Mouse (Mus musculus): ENCODE results near the gene Tmem175. TPM values are rescaled to one million over a fixed set of nuclear protein-coding genes. Genes with fewer than 3 reads are reported as not detected.

The Tmem175 gene
- polyA plus RNA-seq, 1 experiment from 2014 or later, result 17.8 TPM

DNA sequence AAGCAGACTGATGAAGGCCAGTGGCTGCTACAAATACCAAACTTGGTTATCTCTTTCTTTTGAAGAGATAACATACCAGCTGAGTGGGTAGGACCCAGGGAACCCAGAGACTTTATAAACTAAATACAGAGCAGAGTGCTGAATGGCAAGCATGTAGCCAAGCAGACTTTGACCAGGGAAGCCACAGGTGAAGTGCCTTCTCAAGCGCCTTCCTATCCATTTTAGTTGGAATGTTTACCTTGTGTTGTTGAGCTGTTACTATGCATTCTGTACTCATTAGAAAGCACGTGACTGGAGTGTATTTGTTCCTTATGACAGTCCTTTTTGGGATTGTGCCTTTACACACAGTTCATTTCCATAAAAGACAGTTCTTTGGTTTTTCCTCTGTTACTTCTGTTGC, 14.1 kb downstream of the Tmem175 start:
- 0 out of 2 replicates have a peak, but pooled peaks cover 4% of the 10 kb centered on the region for H3K4me1 ChIP-seq
- no peaks in the 10 kb centered on the region for H3K9me3 ChIP-seq (replicated peaks)
- H3K27me3 ChIP-seq (replicated peaks), result no peaks in the 10 kb centered on the region
- ATAC-seq, result no peak
- no peak overlapping the region for H3K27ac ChIP-seq
- no peak overlapping the region for H3K4me3 ChIP-seq
- 69% methylated on average over 2 of the region's 2 CpGs for WGBS (ENCODE audit: insufficient replicate concordance)
- H3K4me2 ChIP-seq, result no peak overlapping the region
- no peak overlapping the region for H3K9ac ChIP-seq
- peaks cover 78% of the 10 kb centered on the region for H3K36me3 ChIP-seq

DNA sequence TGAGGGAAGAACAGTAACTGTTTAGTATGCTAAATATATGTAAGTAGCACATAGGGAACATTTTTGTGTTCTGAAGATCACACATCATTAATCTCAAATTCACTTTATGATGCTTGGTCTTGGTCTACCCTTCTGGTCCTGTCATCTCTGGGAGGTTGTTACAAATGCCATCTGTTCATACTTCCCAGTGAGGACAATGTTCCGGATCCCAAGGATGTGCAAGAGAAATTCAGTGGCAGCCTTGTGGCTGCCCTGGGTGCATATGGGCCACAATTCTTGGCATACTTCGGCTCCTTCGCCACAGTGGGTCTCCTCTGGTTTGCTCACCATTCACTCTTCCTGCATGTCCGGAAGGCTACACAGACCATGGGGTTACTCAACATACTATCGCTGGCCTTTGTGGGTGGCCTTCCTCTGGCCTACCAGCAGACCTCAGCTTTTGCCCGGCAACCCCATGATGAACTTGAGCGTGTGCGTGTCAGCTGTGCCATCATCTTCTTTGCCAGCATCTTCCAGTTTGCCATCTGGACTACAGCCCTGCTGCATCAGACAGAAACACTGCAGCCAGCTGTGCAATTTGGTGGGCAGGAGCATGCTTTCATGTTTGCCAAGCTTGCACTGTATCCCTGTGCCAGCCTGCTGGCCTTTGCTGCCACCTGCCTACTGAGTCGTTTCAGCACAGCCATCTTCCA, 16.2 kb downstream of the Tmem175 start:
- H3K27ac ChIP-seq, result no peak overlapping the region
- H3K9ac ChIP-seq, result no peak overlapping the region
- H3K4me3 ChIP-seq, result no peak overlapping the region
- H3K36me3 ChIP-seq, result peaks cover 88% of the 10 kb centered on the region
- no peaks in the 10 kb centered on the region for H3K27me3 ChIP-seq (replicated peaks)
- ATAC-seq, result no peak
- H3K9me3 ChIP-seq (replicated peaks), result no peaks in the 10 kb centered on the region
- 85% methylated on average over 9 of the region's 9 CpGs for WGBS (ENCODE audit: insufficient replicate concordance)
- 0 out of 2 replicates have a peak, but pooled peaks cover 4% of the 10 kb centered on the region for H3K4me1 ChIP-seq
- H3K4me2 ChIP-seq, result no peak overlapping the region

DNA sequence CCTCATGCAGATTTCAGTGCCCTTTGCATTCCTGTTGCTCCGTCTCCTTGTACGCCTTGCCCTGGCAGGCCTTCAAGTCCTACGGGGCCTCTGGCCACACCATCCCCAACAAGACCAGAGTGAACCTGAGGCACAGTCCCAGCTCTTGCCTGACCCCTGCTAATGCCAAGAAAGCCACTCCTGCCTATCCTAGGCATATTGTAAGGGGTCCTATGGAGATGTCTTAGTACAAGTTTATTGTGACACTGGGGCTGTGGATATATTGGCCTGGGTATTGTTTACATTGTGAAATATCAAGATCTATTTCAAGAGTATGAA, 16.7 kb downstream of the Tmem175 start:
- no peak for ATAC-seq
- Histone ChIP-seq H3K4me1 (0 out of 2 replicates have a peak, but pooled peaks cover 4% of the 10 kb centered on the region), H3K9me3 (replicated peaks) (no peaks in the 10 kb centered on the region), H3K36me3 (peaks cover 90% of the 10 kb centered on the region), H3K27ac (no peak overlapping the region), H3K4me3 (no peak overlapping the region), H3K27me3 (replicated peaks) (no peaks in the 10 kb centered on the region), H3K9ac (no peak overlapping the region), H3K4me2 (no peak overlapping the region)
- 81% methylated on average over 3 of the region's 3 CpGs for WGBS (ENCODE audit: insufficient replicate concordance)

DNA sequence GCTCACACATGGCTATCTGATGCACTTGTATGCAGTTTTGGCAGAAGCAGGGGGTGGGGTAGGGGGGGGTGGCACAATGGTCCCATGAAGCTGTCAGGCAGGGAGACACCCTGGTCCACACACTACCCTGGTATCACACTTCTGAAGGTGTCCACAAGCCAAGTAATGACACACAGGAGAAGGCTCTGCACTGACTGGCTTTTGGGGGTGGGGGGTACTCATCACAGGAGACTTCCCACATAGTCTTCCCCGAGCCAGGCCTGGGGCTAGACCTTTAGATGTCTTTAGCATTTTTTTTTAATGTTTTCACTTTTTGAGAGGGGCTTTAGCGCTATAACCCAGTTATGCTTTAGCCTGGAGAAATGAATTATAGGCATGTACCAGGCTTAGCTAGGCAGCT, 17.7 kb downstream of the Tmem175 start:
- no peaks in the 10 kb centered on the region for H3K9me3 ChIP-seq (replicated peaks)
- no peak overlapping the region for H3K27ac ChIP-seq
- WGBS (ENCODE audit: insufficient replicate concordance), result 76% methylated on average over 2 of the region's 2 CpGs
- ATAC-seq, result no peak
- H3K36me3 ChIP-seq, result peaks cover 84% of the 10 kb centered on the region
- no peak overlapping the region for H3K9ac ChIP-seq
- H3K4me2 ChIP-seq, result no peak overlapping the region
- H3K4me1 ChIP-seq, result 0 out of 2 replicates have a peak, but pooled peaks cover 4% of the 10 kb centered on the region
- no peak overlapping the region for H3K4me3 ChIP-seq
- H3K27me3 ChIP-seq (replicated peaks), result no peaks in the 10 kb centered on the region

DNA sequence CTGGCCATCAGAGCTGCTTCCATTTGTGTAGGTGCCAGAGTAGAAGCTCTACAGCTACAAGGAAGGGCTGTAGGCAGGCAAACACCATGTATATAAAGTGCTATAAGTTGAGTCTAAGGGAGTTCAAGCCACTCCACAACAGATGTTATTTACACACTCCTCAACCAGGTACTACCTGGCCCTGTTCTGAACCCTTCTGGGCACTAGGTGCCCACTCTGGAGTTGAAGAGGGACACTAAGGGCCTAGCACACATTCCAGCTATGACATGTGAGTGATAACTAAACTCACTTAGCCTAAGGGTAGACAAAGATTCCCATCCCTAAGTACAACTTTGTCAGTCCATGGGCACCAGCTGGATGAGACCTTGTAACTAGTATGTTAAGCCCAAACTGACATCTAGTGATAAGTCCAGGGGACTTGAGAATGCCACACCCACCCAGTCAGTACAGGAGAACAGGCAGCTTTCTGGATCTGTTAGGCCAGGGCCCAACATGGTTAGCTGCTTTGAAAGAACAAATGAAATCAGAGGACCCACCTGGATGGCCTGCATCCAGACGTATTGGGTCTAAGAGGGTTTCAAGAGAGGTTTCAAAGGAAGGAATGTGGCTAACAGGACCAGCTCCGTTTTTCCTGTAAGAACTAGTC, 18.4 kb downstream of the Tmem175 start:
- WGBS (ENCODE audit: insufficient replicate concordance), result 76% methylated on average over 2 of the region's 2 CpGs
- H3K4me1 ChIP-seq, result 0 out of 2 replicates have a peak, but pooled peaks cover 4% of the 10 kb centered on the region
- H3K4me2 ChIP-seq, result no peak overlapping the region
- no peaks in the 10 kb centered on the region for H3K9me3 ChIP-seq (replicated peaks)
- no peak overlapping the region for H3K27ac ChIP-seq
- H3K36me3 ChIP-seq, result peaks cover 86% of the 10 kb centered on the region
- H3K9ac ChIP-seq, result no peak overlapping the region
- no peak overlapping the region for H3K4me3 ChIP-seq
- no peaks in the 10 kb centered on the region for H3K27me3 ChIP-seq (replicated peaks)
- no peak for ATAC-seq

DNA sequence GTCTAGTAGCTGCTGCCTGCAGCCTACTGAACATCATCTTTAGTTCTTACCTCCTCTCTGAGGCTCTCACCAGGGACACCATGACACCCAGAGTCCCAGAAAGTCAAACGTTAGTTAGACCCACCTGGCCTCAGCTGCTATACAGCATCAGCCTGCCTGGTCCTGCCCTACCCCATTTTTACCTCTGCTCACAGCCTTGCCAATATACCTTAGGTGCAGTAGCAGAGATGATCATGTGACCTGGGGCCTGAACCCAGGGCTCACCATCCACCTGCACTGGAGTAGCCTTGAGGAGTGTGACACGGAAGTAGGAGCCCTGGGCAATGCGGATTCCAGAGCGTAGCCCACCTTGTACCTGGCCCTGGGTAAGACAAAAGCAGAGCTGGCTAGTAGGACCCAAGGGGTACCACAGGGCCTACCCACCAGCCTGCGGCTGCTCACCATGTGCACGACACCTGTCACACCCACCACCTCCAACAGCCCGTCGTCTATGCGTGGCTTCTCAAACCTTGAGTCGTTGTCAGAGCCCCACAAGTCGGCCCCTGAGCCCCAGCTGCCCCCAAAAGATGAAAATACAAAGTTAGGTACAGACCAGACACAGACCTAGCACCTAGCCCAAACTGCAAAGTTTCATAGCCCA, 19.5 kb downstream of the Tmem175 start:
- Histone ChIP-seq H3K4me1 (0 out of 2 replicates have a peak, but pooled peaks cover 4% of the 10 kb centered on the region), H3K4me3 (no peak overlapping the region), H3K36me3 (peaks cover 89% of the 10 kb centered on the region), H3K9ac (no peak overlapping the region), H3K27ac (no peak overlapping the region), H3K4me2 (no peak overlapping the region), H3K27me3 (replicated peaks) (no peaks in the 10 kb centered on the region), H3K9me3 (replicated peaks) (no peaks in the 10 kb centered on the region)
- WGBS (ENCODE audit: insufficient replicate concordance), result 81% methylated on average over 11 of the region's 11 CpGs
- ATAC-seq, result no peak

DNA sequence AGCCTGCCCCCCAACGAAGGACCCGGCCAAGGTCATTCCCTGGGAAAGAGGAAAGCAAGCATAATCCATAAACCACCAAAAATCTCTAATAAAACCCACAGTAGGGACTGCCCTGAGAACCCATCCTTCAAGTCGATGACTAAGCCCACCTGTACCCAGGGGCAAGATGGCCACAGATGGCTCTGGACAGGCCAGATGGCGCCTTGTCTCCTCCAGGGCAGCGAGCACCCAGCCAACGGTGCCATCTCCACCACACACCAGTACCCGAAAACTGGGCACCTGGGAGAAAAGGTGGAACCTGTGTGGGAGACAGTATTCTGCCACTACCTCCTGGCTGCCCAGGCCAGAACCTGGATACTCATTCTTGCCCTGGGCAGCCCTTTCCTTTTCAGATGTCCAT, 20.8 kb downstream of the Tmem175 start:
- Histone ChIP-seq H3K9ac (no peak overlapping the region), H3K4me2 (no peak overlapping the region), H3K36me3 (peaks cover 90% of the 10 kb centered on the region), H3K27me3 (replicated peaks) (no peaks in the 10 kb centered on the region), H3K4me1 (0 out of 2 replicates have a peak, but pooled peaks cover 4% of the 10 kb centered on the region), H3K9me3 (replicated peaks) (no peaks in the 10 kb centered on the region), H3K4me3 (no peak overlapping the region), H3K27ac (no peak overlapping the region)
- 84% methylated on average over 7 of the region's 7 CpGs for WGBS (ENCODE audit: insufficient replicate concordance)
- ATAC-seq, result no peak

DNA sequence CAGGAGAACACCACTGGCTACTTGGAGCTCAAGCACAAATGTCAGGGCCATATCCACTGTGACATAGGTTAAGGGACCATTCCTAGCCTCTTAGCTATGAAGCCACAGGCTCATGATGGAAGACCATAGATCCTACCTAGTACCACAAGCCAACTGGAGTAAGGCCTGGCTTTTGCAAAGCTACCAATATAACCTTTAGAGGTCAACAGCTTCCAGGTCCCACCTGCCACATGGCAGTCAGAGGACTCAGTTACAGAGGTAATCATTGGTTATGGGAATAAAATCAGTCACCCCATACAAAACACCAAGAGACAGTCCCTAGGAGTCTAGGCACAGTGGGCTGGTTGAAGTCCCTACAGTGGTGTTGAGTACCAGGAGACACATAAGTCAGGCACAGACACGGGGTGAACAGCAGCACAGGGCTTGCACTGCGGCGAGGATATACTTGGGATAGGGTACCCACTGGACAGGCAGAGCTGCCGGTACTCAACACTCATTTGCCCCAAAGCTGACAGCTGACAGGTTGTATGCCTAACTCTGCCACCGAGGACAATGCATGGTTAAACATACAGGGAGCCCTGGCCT, 21.7 kb downstream of the Tmem175 start:
- Histone ChIP-seq H3K4me3 (no peak overlapping the region), H3K27ac (no peak overlapping the region), H3K36me3 (peaks cover 90% of the 10 kb centered on the region), H3K4me2 (no peak overlapping the region), H3K9ac (no peak overlapping the region), H3K9me3 (replicated peaks) (no peaks in the 10 kb centered on the region), H3K4me1 (0 out of 2 replicates have a peak, but pooled peaks cover 4% of the 10 kb centered on the region), H3K27me3 (replicated peaks) (no peaks in the 10 kb centered on the region)
- WGBS (ENCODE audit: insufficient replicate concordance), result 71% methylated on average over 5 of the region's 5 CpGs
- no peak for ATAC-seq

DNA sequence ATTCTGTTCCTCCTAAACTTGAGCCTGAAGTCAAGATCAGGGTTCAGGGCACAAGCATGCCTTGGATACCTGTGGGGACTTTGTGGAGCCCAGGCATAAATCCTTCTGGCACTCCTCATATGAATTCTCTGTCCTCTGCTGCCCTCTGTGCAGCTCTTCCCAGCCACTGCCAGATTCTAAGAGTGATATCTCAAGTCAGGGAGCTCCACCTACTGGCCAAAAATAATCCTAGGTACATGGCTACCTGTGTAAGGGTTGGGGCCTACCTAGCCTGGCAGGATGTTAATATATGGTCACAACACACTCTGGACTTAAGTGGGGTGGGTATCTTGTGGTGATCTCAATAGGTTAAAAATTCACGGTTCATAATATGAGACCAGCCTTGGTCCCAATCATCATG, 22.3 kb downstream of the Tmem175 start:
- H3K9ac ChIP-seq, result no peak overlapping the region
- no peak overlapping the region for H3K4me2 ChIP-seq
- no peak overlapping the region for H3K4me3 ChIP-seq
- no peaks in the 10 kb centered on the region for H3K27me3 ChIP-seq (replicated peaks)
- peak; percentile 59; the same call in 1 of the 2 replicates for ATAC-seq
- no peak overlapping the region for H3K27ac ChIP-seq
- H3K4me1 ChIP-seq, result 0 out of 2 replicates have a peak, but pooled peaks cover 4% of the 10 kb centered on the region
- peaks cover 90% of the 10 kb centered on the region for H3K36me3 ChIP-seq
- WGBS (ENCODE audit: insufficient replicate concordance), result 56% methylated on average over 1 of the region's 1 CpGs
- no peaks in the 10 kb centered on the region for H3K9me3 ChIP-seq (replicated peaks)

DNA sequence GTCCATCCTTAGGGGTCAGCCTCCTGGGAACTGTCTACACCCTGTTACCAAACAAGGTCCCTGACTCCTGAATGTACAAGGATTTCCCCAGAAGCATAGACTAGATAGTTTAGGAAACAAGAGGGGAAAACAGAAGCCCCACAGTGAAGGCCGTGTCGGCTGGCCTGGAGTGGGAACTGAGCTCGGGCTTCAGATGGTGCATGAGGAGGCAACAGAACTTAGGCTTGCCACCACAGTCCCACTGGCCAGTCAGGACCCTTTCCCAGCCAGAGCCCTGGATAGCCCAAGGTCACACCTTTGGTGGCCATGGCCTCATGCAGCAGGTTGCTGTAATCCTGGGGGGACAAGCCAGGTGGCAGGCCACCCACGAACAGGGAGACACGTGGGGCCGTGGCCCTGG, 23.8 kb downstream of the Tmem175 start:
- ATAC-seq, result no peak
- H3K9ac ChIP-seq, result no peak overlapping the region
- peaks cover 87% of the 10 kb centered on the region for H3K36me3 ChIP-seq

DNA sequence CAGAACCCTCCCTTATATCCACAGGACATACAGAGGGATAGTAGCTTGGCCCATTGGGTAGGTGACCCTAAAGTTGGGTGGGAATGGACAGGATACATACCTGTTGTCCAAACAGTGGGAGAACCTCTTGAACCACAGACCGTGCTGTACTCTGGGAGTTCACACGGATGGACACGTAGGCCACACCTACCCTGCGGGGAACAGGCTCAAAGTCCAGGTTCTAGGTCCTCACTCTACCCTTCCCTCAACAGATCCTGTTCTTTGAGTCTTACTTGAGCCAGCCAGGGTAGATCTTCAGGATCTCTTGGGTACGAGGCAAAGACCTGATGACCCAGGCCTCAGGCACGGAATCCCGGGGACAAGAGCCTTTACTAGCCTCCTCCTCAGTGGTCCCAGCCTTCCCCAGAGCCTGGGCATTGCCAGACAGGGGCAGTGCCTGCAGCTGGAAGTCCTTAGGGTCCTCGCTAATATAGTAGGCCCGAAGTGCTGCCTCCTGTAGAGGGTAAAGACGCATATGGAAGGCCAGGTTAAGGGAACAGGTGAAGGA, 24.9 kb downstream of the Tmem175 start:
- no peak overlapping the region for H3K9ac ChIP-seq
- no peak overlapping the region for H3K4me3 ChIP-seq
- H3K27me3 ChIP-seq (replicated peaks), result no peaks in the 10 kb centered on the region
- H3K36me3 ChIP-seq, result peaks cover 79% of the 10 kb centered on the region
- WGBS (ENCODE audit: insufficient replicate concordance), result 87% methylated on average over 10 of the region's 10 CpGs
- no peaks in the 10 kb centered on the region for H3K9me3 ChIP-seq (replicated peaks)
- ATAC-seq, result no peak
- H3K4me1 ChIP-seq, result peaks cover 9% of the 10 kb centered on the region
- no peak overlapping the region for H3K4me2 ChIP-seq
- no peak overlapping the region for H3K27ac ChIP-seq

More for the DNA sequence above, 23.8 kb downstream of the Tmem175 start:
- no peaks in the 10 kb centered on the region for H3K9me3 ChIP-seq (replicated peaks)
- no peaks in the 10 kb centered on the region for H3K4me1 ChIP-seq
- H3K4me3 ChIP-seq, result no peak overlapping the region
- H3K27me3 ChIP-seq (replicated peaks), result no peaks in the 10 kb centered on the region
- 72% methylated on average over 6 of the region's 6 CpGs for WGBS (ENCODE audit: insufficient replicate concordance)
- H3K27ac ChIP-seq, result no peak overlapping the region
- no peak overlapping the region for H3K4me2 ChIP-seq

DNA sequence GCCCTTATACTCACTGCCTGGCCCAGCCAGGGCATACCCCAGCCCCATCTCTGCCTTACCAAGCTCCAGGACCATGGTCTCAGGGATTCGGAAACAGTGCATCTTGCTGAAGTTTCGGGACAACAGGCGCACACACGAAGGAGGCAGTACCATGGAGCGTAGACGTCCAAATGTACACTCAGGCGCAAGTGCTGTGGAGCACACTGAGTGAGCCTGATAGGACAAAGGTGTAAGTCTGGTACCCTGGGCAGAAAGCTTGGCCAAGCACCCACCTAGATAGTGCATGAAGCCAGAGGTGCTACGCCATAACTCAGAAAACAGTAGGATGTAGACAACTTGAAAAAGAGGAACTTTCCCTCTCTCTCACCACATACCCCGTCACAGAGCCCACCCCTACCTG, 25.8 kb downstream of the Tmem175 start:
- peaks cover 71% of the 10 kb centered on the region for H3K36me3 ChIP-seq
- 88% methylated on average over 9 of the region's 9 CpGs for WGBS (ENCODE audit: insufficient replicate concordance)
- ATAC-seq, result no peak

More for the DNA sequence above, 25.8 kb downstream of the Tmem175 start:
- Histone ChIP-seq H3K9ac (no peak overlapping the region), H3K4me1 (peaks cover 17% of the 10 kb centered on the region), H3K9me3 (replicated peaks) (no peaks in the 10 kb centered on the region), H3K4me3 (no peak overlapping the region), H3K27ac (no peak overlapping the region), H3K27me3 (replicated peaks) (no peaks in the 10 kb centered on the region), H3K4me2 (no peak overlapping the region)
